Mouse (Mus musculus): ENCODE measurements around the gene Prune1.

The Prune1 gene

DNA sequence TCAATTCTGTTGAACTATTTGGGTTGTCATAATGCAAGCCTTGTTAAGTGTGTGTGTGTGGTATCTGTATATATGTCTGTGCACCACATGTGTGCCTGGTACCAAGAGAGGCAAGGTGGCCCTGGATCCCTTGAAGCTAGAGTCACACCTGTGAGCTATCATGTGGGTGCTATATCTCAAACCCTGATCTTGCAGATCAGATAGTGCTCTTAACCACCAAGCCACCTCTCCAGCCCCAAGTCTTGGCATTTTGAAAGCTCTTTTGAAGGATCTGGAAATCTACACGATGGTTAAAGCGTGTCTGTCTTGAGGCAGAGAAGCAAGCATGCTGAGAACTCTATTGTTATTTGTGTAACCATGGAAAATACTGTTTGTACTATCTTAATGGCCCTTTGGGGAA, 71.3 kb downstream of the Prune1 start:
- DNase-seq (ENCODE audit: low spot score): no peak

DNA sequence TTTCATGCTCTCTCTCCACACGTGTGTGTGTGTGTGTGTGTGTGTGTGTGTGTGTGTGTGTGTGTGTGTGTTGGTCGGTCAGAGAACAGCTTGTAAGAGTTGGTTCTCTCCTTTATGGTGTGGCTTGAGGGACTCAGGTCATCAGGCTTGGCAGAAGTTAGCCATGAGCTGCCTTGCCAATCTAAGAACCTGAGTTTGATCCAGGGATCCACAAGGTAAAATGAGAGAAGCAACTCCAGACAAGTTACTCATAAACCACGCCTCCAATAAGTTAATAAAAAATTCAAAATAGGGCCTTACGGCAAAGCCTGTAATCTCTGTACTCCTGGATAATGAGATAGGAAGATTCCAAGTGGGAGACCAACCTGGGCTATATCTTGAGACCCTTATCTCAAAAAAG, 73.6 kb downstream of the Prune1 start:
- no peak for DNase-seq (ENCODE audit: low spot score)

DNA sequence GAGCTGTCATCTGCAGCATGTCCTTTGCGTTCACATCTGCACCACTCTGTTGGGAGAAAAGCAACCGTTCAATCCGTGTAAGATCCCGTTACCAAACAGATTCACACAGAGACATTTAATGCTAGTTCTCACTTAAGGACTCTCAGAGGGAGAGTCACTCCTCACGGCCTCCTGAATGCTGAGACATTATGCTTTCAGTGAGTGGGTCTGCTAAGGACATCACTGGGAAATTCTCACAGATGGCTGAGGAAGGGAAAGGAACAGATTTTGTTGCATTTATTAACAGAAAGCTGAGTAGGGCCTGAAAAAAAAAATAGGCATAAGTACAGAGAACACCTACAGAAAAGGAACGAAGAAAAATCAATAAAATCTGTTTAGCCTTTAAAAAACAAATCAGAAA, 78.0 kb downstream of the Prune1 start:
- no peak for DNase-seq (ENCODE audit: low spot score)

Measured in left cerebral cortex, adult 11 months (tissue).